Mouse (Mus musculus) midbrain, embryonic 12.5 days (tissue): ENCODE results near the gene Srsf10. TPM values are rescaled to one million over a fixed set of nuclear protein-coding genes. Genes with fewer than 3 reads are reported as not detected.

Source experiments
- ATAC-seq: fragments of 200-750 bp; cut with Nextera tagmentation; 2 replicates; pipeline ENCODE4 v1.8.0; 2017; ENCODE audit warnings: low read depth, moderate TSS enrichment, moderate library complexity; ENCODE audit not compliant: low FRiP score
- H3K27ac ChIP-seq: fragments of 300-500 bp; sonication (generic); replicated peaks from 2 replicates; pipeline ENCODE4 v1.5.1; 2016; ENCODE audit warnings: mild to moderate bottlenecking
- H3K27me3 ChIP-seq: fragments of 300-500 bp; sonication (generic); 2 replicates; pipeline ENCODE4 v1.6.1; 2016; ENCODE audit warnings: mild to moderate bottlenecking
- H3K36me3 ChIP-seq: fragments of 300-500 bp; sonication (generic); 2 replicates; pipeline ENCODE4 v1.6.1; 2016
- H3K4me1 ChIP-seq: fragments of 300-500 bp; sonication (generic); 2 replicates; pipeline ENCODE4 v1.6.1; 2016
- H3K4me2 ChIP-seq: fragments of 300-500 bp; sonication (generic); replicated peaks from 2 replicates; pipeline ENCODE4 v1.6.1; 2016; ENCODE audit warnings: mild to moderate bottlenecking, moderate library complexity
- H3K4me3 ChIP-seq: fragments of 300-500 bp; sonication (generic); 2 replicates; pipeline ENCODE4 v1.5.1; 2016; ENCODE audit warnings: mild to moderate bottlenecking
- H3K9ac ChIP-seq: fragments of 300-500 bp; sonication (generic); replicated peaks from 2 replicates; pipeline ENCODE4 v1.6.1; 2016; ENCODE audit warnings: mild to moderate bottlenecking, moderate library complexity
- H3K9me3 ChIP-seq: fragments of 300-500 bp; sonication (generic); 2 replicates; pipeline ENCODE4 v1.6.1; 2016; ENCODE audit warnings: mild to moderate bottlenecking
- WGBS: fragments of 180-500 bp; shearing (Covaris S2); methylation state at CpG from one replicate; pipeline ENCODE4 v1.1.7; 2016; 5-methylcytosine and 5-hydroxymethylcytosine counted together
- polyA plus RNA-seq: library from polyadenylated mRNA; unstranded; fragments of >200 nt; fragmentation: Nextera tagmentation; extraction: Ambion mirVana; gene quantifications from 2 replicates; pipeline ENCODE4 v1.2.1, GENCODE M21; 2016

Srsf10 gene
- polyA plus RNA-seq, 1 experiment from 2014 or later = 351 TPM

- WGBS = 8% methylated on average over 4 of the region's 4 CpGs
- no peaks in the 10 kb centered on the region for H3K4me1 ChIP-seq
- H3K4me3 ChIP-seq = no peak overlapping the region
- H3K9me3 ChIP-seq = no peaks in the 10 kb centered on the region
- H3K27me3 ChIP-seq = no peaks in the 10 kb centered on the region
- H3K4me2 ChIP-seq = no peak overlapping the region
- H3K9ac ChIP-seq = no peak overlapping the region
- ATAC-seq = 0 out of 2 replicates have a peak, but pooled peaks have one; percentile 41
- H3K36me3 ChIP-seq = no peaks in the 10 kb centered on the region
- H3K27ac ChIP-seq = no peak overlapping the region
These were observed 34.3 kb downstream of the Srsf10 start for GRCm38 (mm10) chr4:135889884-135890283.

GRCm38 (mm10) chr4:135891539-135891938 is 36.0 kb downstream of the Srsf10 start:
- WGBS = 80% methylated on average over 2 of the region's 2 CpGs
- no peak overlapping the region for H3K27ac ChIP-seq
- no peaks in the 10 kb centered on the region for H3K27me3 ChIP-seq
- H3K36me3 ChIP-seq = no peaks in the 10 kb centered on the region
- no peak overlapping the region for H3K4me2 ChIP-seq
- H3K4me3 ChIP-seq = no peak overlapping the region
- H3K4me1 ChIP-seq = no peaks in the 10 kb centered on the region
- no peaks in the 10 kb centered on the region for H3K9me3 ChIP-seq
- ATAC-seq = no peak
- H3K9ac ChIP-seq = no peak overlapping the region

GRCm38 (mm10) chr4:135892884-135893283 is 37.3 kb downstream of the Srsf10 start:
- H3K4me2 ChIP-seq = no peak overlapping the region
- no peak overlapping the region for H3K4me3 ChIP-seq
- 74% methylated on average over 4 of the region's 4 CpGs for WGBS
- no peak for ATAC-seq
- no peaks in the 10 kb centered on the region for H3K4me1 ChIP-seq
- no peak overlapping the region for H3K9ac ChIP-seq
- H3K27me3 ChIP-seq = no peaks in the 10 kb centered on the region
- H3K27ac ChIP-seq = no peak overlapping the region
- H3K36me3 ChIP-seq = no peaks in the 10 kb centered on the region
- H3K9me3 ChIP-seq = no peaks in the 10 kb centered on the region

- Histone ChIP-seq H3K27ac (no peak within 1 kb of the TSS), H3K4me3 (no peak within 1 kb of the TSS), H3K9me3 (no peaks in the 10 kb centered on the region), H3K9ac (no peak within 1 kb of the TSS), H3K4me2 (no peak within 1 kb of the TSS), H3K27me3 (no peaks in the 10 kb centered on the region), H3K4me1 (no peaks in the 10 kb centered on the region), H3K36me3 (no peaks in the 10 kb centered on the region)
- 64% methylated on average over 8 of the region's 8 CpGs for WGBS
- ATAC-seq = no peak
These were observed 39.6 kb downstream of the Srsf10 start, which contains the start of gene Cnr2 for GRCm38 (mm10) chr4:135895071-135895571. Cnr2 (plus strand) TSS chr4:135895394.

GRCm38 (mm10) chr4:135896157-135896556 is 40.6 kb downstream of the Srsf10 start:
- H3K9me3 ChIP-seq = no peaks in the 10 kb centered on the region
- no peak overlapping the region for H3K4me2 ChIP-seq
- no peak overlapping the region for H3K9ac ChIP-seq
- H3K36me3 ChIP-seq = no peaks in the 10 kb centered on the region
- no peaks in the 10 kb centered on the region for H3K27me3 ChIP-seq
- H3K27ac ChIP-seq = no peak overlapping the region
- no peak for ATAC-seq
- H3K4me1 ChIP-seq = no peaks in the 10 kb centered on the region
- 87% methylated on average over 6 of the region's 6 CpGs for WGBS
- H3K4me3 ChIP-seq = no peak overlapping the region

- no peak for ATAC-seq
- no peak overlapping the region for H3K4me3 ChIP-seq
- H3K36me3 ChIP-seq = no peaks in the 10 kb centered on the region
- no peak overlapping the region for H3K27ac ChIP-seq
- 76% methylated on average over 9 of the region's 9 CpGs for WGBS
- no peaks in the 10 kb centered on the region for H3K27me3 ChIP-seq
- no peaks in the 10 kb centered on the region for H3K9me3 ChIP-seq
- H3K4me2 ChIP-seq = no peak overlapping the region
- H3K4me1 ChIP-seq = no peaks in the 10 kb centered on the region
- no peak overlapping the region for H3K9ac ChIP-seq
These were observed 43.0 kb downstream of the Srsf10 start for GRCm38 (mm10) chr4:135898380-135899049.

GRCm38 (mm10) chr4:135899050-135899448 is 43.5 kb downstream of the Srsf10 start:
- Histone ChIP-seq H3K4me3 (no peak overlapping the region), H3K4me2 (no peak overlapping the region), H3K9ac (no peak overlapping the region), H3K4me1 (no peaks in the 10 kb centered on the region), H3K36me3 (no peaks in the 10 kb centered on the region), H3K9me3 (no peaks in the 10 kb centered on the region), H3K27ac (no peak overlapping the region), H3K27me3 (no peaks in the 10 kb centered on the region)
- 82% methylated on average over 7 of the region's 7 CpGs for WGBS
- no peak for ATAC-seq

GRCm38 (mm10) chr4:135900008-135900407 is 44.5 kb downstream of the Srsf10 start:
- H3K27ac ChIP-seq = no peak overlapping the region
- H3K9ac ChIP-seq = no peak overlapping the region
- 84% methylated on average over 5 of the region's 5 CpGs for WGBS
- H3K4me3 ChIP-seq = no peak overlapping the region
- H3K36me3 ChIP-seq = no peaks in the 10 kb centered on the region
- no peak overlapping the region for H3K4me2 ChIP-seq
- no peaks in the 10 kb centered on the region for H3K4me1 ChIP-seq
- no peaks in the 10 kb centered on the region for H3K9me3 ChIP-seq
- no peak for ATAC-seq
- no peaks in the 10 kb centered on the region for H3K27me3 ChIP-seq

- H3K27me3 ChIP-seq = no peaks in the 10 kb centered on the region
- 91% methylated on average over 4 of the region's 4 CpGs for WGBS
- ATAC-seq = no peak
These were observed 47.2 kb downstream of the Srsf10 start for GRCm38 (mm10) chr4:135902606-135903242.

GRCm38 (mm10) chr4:135904810-135905209 is 49.3 kb downstream of the Srsf10 start:
- 57% methylated on average over 1 of the region's 1 CpGs for whole genome bisulfite sequencing
- H3K4me3 ChIP-seq = no peak overlapping the region
- no peak overlapping the region for H3K4me2 ChIP-seq
- no peaks in the 10 kb centered on the region for H3K36me3 ChIP-seq
- H3K4me1 ChIP-seq = no peaks in the 10 kb centered on the region
- no peak overlapping the region for H3K9ac ChIP-seq
- no peaks in the 10 kb centered on the region for H3K9me3 ChIP-seq
- no peak for ATAC-seq
- H3K27me3 ChIP-seq = no peaks in the 10 kb centered on the region
- no peak overlapping the region for H3K27ac ChIP-seq

More at GRCm38 (mm10) chr4:135902606-135903242, 47.2 kb downstream of the Srsf10 start:
- Histone ChIP-seq H3K4me2 (no peak overlapping the region), H3K9me3 (no peaks in the 10 kb centered on the region), H3K4me1 (no peaks in the 10 kb centered on the region), H3K36me3 (no peaks in the 10 kb centered on the region), H3K9ac (no peak overlapping the region), H3K4me3 (no peak overlapping the region), H3K27ac (no peak overlapping the region)

- H3K4me1 ChIP-seq = 0 out of 2 replicates have a peak, but pooled peaks cover 3% of the 10 kb centered on the region
- H3K4me3 ChIP-seq = no peak overlapping the region
- no peaks in the 10 kb centered on the region for H3K36me3 ChIP-seq
- no peak overlapping the region for H3K9ac ChIP-seq
- no peaks in the 10 kb centered on the region for H3K27me3 ChIP-seq
- 86% methylated on average over 3 of the region's 3 CpGs for WGBS
- ATAC-seq = no peak
- H3K9me3 ChIP-seq = no peaks in the 10 kb centered on the region
- no peak overlapping the region for H3K4me2 ChIP-seq
- H3K27ac ChIP-seq = no peak overlapping the region
These were observed 51.1 kb downstream of the Srsf10 start for GRCm38 (mm10) chr4:135906633-135907032.

- no peak overlapping the region for H3K27ac ChIP-seq
- 83% methylated on average over 13 of the region's 13 CpGs for WGBS
- peaks cover 10% of the 10 kb centered on the region; the same call in 1 of the 2 replicates for H3K4me1 ChIP-seq
- H3K4me2 ChIP-seq = no peak overlapping the region
- H3K36me3 ChIP-seq = no peaks in the 10 kb centered on the region
- H3K27me3 ChIP-seq = no peaks in the 10 kb centered on the region
- no peak for ATAC-seq
- H3K9ac ChIP-seq = no peak overlapping the region
- no peaks in the 10 kb centered on the region for H3K9me3 ChIP-seq
- no peak overlapping the region for H3K4me3 ChIP-seq
These were observed 53.9 kb downstream of the Srsf10 start for GRCm38 (mm10) chr4:135909326-135910066.
